Mouse (Mus musculus): ENCODE measurements around the gene Olfr519. TPM values are rescaled to one million over a fixed set of nuclear protein-coding genes. Genes with fewer than 3 reads are reported as not detected.

The Olfr519 gene
- not detected in 2 replicates for total RNA-seq (2012; rRNA removed)
- total RNA-seq (2014; rRNA removed), result not detected in 2 replicates
- polyA plus RNA-seq (2012; ENCODE audit: insufficient read length, low read depth), result not detected in 2 replicates

DNA sequence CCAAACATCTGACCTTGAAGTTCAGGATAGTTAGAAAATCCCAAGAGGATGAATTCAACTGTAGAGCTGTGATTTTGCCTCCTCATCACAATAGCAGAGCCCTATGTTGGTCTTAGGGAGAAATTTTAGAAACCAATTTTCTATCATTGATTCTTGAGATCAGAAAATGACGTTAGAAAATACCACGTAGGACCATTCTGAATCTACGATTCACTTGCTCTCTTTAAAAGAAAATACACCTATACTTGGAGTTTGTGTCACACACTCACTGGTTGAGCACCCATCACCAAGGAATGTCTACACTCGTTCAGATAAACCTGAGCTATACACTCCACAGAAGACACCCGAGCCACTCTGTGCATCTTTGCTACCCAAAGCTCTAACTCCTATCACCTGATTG lies at the start of gene Olfr519:
TSS of gene Olfr519 (minus strand) at position 101 of the 400 bp plus-strand sequence.
- no peaks in the 10 kb centered on the region for H3K36me3 ChIP-seq (replicated peaks in 1 of 2; ENCODE audit: control insufficient read depth in 1 of 2, insufficient read depth in 1 of 2, low read length in 1 of 2)
- no peaks in the 10 kb centered on the region for H3K79me2 ChIP-seq (replicated peaks; ENCODE audit: control insufficient read depth, extremely low read depth, insufficient read depth, poor library complexity, severe bottlenecking)
- in situ Hi-C loops (cut with MboI; ENCODE audit: low pct_ligation_motif_present, low pct_unique_long_range_greater_than_20kb, low sequenced_read_pairs) (no loop called here), dilution Hi-C loops (cut with MboI; ENCODE audit: extremely low pct_ligation_motif_present, extremely low pct_unique_long_range_greater_than_20kb, low sequenced_read_pairs) (no loop called here)
- no peaks in the 10 kb centered on the region for H3K4me1 ChIP-seq (ENCODE audit: control insufficient read depth in 1 of 2, insufficient read depth in 2 of 2)
- H3K9ac ChIP-seq (ENCODE audit: insufficient read depth, low read depth), result no peak within 1 kb of the TSS
- H3K4me2 ChIP-seq (ENCODE audit: insufficient read depth, low read depth, poor library complexity, severe bottlenecking), result no peak within 1 kb of the TSS
- no peak within 1 kb of the TSS for H3K4me3 ChIP-seq (replicated peaks in 1 of 3; ENCODE audit: low read depth in 2 of 3, low read length in 2 of 3, poor library complexity in 1 of 3)
- no peak for DNase-seq (ENCODE audit: extremely low read depth)
- no peak within 1 kb of the TSS for H3K27ac ChIP-seq (ENCODE audit: insufficient read depth, low read depth)
- peaks cover 43% of the 10 kb centered on the region for H3K27me3 ChIP-seq (replicated peaks)
- no peak for TF ChIP-seq GABPA (IDR thresholded peaks at IDR 0.05; ENCODE audit: insufficient replicate concordance, low read depth, low read length)
- no peak for TF ChIP-seq EP300 (IDR thresholded peaks at IDR 0.05; ENCODE audit: low read length)
- no peak for TF ChIP-seq USF1 (IDR thresholded peaks at IDR 0.05; ENCODE audit: low read depth, low read length)
- TF ChIP-seq NRF1 (IDR thresholded peaks at IDR 0.05; ENCODE audit: low read depth, low read length), result no peak
- no peak for TF ChIP-seq POLR2AphosphoS2 (IDR thresholded peaks at IDR 0.05; ENCODE audit: low read depth, low read length)
- TF ChIP-seq JUND (conservative IDR thresholded peaks at IDR 0.05; ENCODE audit: low read depth, low read length), result no peak
- TF ChIP-seq TCF12 (IDR thresholded peaks at IDR 0.05; ENCODE audit: low read depth, low read length), result no peak
- no peak for TF ChIP-seq MEF2A (IDR thresholded peaks at IDR 0.05; ENCODE audit: borderline replicate concordance, low read depth, low read length)
- TF ChIP-seq CHD1 (IDR thresholded peaks at IDR 0.05; ENCODE audit: low read depth, low read length), result no peak
- TF ChIP-seq CTCF (conservative IDR thresholded peaks at IDR 0.05 in 1 of 2, IDR thresholded peaks at IDR 0.05 in 1 of 2; ENCODE audit: low read depth in 2 of 2, low read length in 2 of 2), result no peak
- TF ChIP-seq POLR2A (IDR thresholded peaks at IDR 0.05; ENCODE audit: low read depth, low read length), result no peak
- no peak for TF ChIP-seq SMC3 (IDR thresholded peaks at IDR 0.05; ENCODE audit: low read depth, low read length)
- H3K9me3 ChIP-seq (replicated peaks; ENCODE audit: low read length), result no peaks in the 10 kb centered on the region

DNA sequence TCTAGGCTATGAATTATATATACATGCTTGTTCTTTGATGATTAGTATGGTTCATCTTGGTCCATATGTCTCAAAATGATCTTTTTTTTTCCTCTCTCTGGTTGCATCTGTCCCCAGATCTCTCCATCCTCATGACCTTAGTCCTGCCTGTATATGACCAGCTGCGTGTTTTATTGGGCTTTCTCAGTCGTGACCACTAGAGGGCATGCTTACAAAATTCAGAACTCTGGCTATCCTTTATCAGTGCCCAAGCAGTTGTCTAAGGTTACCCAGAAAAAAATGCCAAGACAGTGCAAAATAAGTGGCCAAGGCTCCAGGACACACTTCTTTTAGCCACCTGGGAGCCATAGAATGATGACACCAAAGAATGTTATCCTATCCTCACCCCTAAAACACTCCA lies 49.8 kb upstream of the Olfr519 start:
- Histone ChIP-seq H3K36me3 (replicated peaks in 1 of 2; ENCODE audit: control insufficient read depth in 1 of 2, insufficient read depth in 1 of 2, low read length in 1 of 2) (peaks cover 47 to 83% of the 10 kb centered on the region in 2 experiments), H3K27me3 (replicated peaks) (no peaks in the 10 kb centered on the region), H3K4me2 (ENCODE audit: insufficient read depth, low read depth, poor library complexity, severe bottlenecking) (no peak overlapping the region), H3K79me2 (replicated peaks; ENCODE audit: control insufficient read depth, extremely low read depth, insufficient read depth, poor library complexity, severe bottlenecking) (no peaks in the 10 kb centered on the region), H3K4me1 (ENCODE audit: control insufficient read depth in 1 of 2, insufficient read depth in 2 of 2) (peaks cover 0 to 4% of the 10 kb centered on the region in 2 experiments; a peak in 1 of 4 replicates), H3K9me3 (replicated peaks; ENCODE audit: low read length) (no peaks in the 10 kb centered on the region), H3K4me3 (replicated peaks in 1 of 3; ENCODE audit: low read depth in 2 of 3, low read length in 2 of 3, poor library complexity in 1 of 3) (no peak overlapping the region), H3K27ac (ENCODE audit: insufficient read depth, low read depth) (no peak overlapping the region), H3K9ac (ENCODE audit: insufficient read depth, low read depth) (no peak overlapping the region)
- TF ChIP-seq MAFK (IDR thresholded peaks at IDR 0.05; ENCODE audit: insufficient replicate concordance, low read length) (no peak), ZC3H11A (IDR thresholded peaks at IDR 0.05; ENCODE audit: low read depth, low read length) (no peak), MAX (IDR thresholded peaks at IDR 0.05; ENCODE audit: low read length) (no peak), TCF12 (IDR thresholded peaks at IDR 0.05; ENCODE audit: low read depth, low read length) (no peak), RCOR1 (conservative IDR thresholded peaks at IDR 0.05; ENCODE audit: low read depth, low read length) (no peak), HCFC1 (IDR thresholded peaks at IDR 0.05; ENCODE audit: low read depth, low read length) (no peak), CTCF (conservative IDR thresholded peaks at IDR 0.05 in 1 of 2, IDR thresholded peaks at IDR 0.05 in 1 of 2; ENCODE audit: low read depth in 2 of 2, low read length in 2 of 2) (peak; percentile 61 to 70; a peak in 3 of 4 replicates), CHD1 (IDR thresholded peaks at IDR 0.05; ENCODE audit: low read depth, low read length) (no peak), RAD21 (IDR thresholded peaks at IDR 0.05; ENCODE audit: low read depth, low read length) (peak; percentile 10), ETS1 (conservative IDR thresholded peaks at IDR 0.05; ENCODE audit: low read depth, low read length) (no peak), GABPA (IDR thresholded peaks at IDR 0.05; ENCODE audit: insufficient replicate concordance, low read depth, low read length) (no peak), SMC3 (IDR thresholded peaks at IDR 0.05; ENCODE audit: low read depth, low read length) (peak; percentile 39), IRF4 (IDR thresholded peaks at IDR 0.05; ENCODE audit: low read depth, low read length) (no peak)
- dilution Hi-C loops (cut with MboI; ENCODE audit: extremely low pct_ligation_motif_present, extremely low pct_unique_long_range_greater_than_20kb, low sequenced_read_pairs) (no loop called here), in situ Hi-C loops (cut with MboI; ENCODE audit: low pct_ligation_motif_present, low pct_unique_long_range_greater_than_20kb, low sequenced_read_pairs) (no loop called here)
- peak; percentile 62 for DNase-seq (ENCODE audit: extremely low read depth)

All from CH12.LX (cell line).